Mouse (Mus musculus): Measurements from ENCODE around the gene Cnot1.
"Not testable (repeated sequence)": the region's sequence is repeated elsewhere in the genome, so short reads cannot be mapped to it uniquely, and the experiment has no call there.

Gene Cnot1

GRCm38 (mm10) chr8:95816044-95816708 lies 8.9 kb upstream of the Cnot1 start:
- no peak for DNase-seq

GRCm38 (mm10) chr8:95810184-95810591 lies 2.9 kb upstream of the Cnot1 start:
- no peak for DNase-seq

- no peak for DNase-seq
Measured at GRCm38 (mm10) chr8:95809116-95809515, 1.9 kb upstream of the Cnot1 start.

GRCm38 (mm10) chr8:95808631-95809030 lies 1.4 kb upstream of the Cnot1 start:
- peak in 1 of 2 experiments; percentile 9 for DNase-seq

GRCm38 (mm10) chr8:95807861-95808260 lies 597 bp upstream of the Cnot1 start:
- peak; percentile 95 to 96 for DNase-seq

GRCm38 (mm10) chr8:95806461-95807191 lies 638 bp downstream of the Cnot1 start:
- peak in 1 of 2 experiments; percentile 14 for DNase-seq

- DNase-seq: no peak
Measured at GRCm38 (mm10) chr8:95805482-95805881, 1.8 kb downstream of the Cnot1 start.

- no peak for DNase-seq
Measured at GRCm38 (mm10) chr8:95802231-95802630, 5.0 kb downstream of the Cnot1 start.

- DNase-seq: no peak
Measured at GRCm38 (mm10) chr8:95801476-95802064, 5.7 kb downstream of the Cnot1 start.

GRCm38 (mm10) chr8:95800353-95800752 lies 6.9 kb downstream of the Cnot1 start:
- DNase-seq: no peak

GRCm38 (mm10) chr8:95799891-95800290 lies 7.4 kb downstream of the Cnot1 start:
- DNase-seq: no peak

GRCm38 (mm10) chr8:95799117-95799516 lies 8.1 kb downstream of the Cnot1 start:
- DNase-seq: no peak

GRCm38 (mm10) chr8:95795333-95796061 lies 11.8 kb downstream of the Cnot1 start:
- DNase-seq: not testable (repeated sequence)

- no peak for DNase-seq
Measured at GRCm38 (mm10) chr8:95785591-95785990, 21.7 kb downstream of the Cnot1 start.

GRCm38 (mm10) chr8:95782628-95783027 lies 24.6 kb downstream of the Cnot1 start:
- DNase-seq: no peak

- DNase-seq: no peak
Measured at GRCm38 (mm10) chr8:95781775-95782174, 25.5 kb downstream of the Cnot1 start.

GRCm38 (mm10) chr8:95781085-95781484 lies 26.2 kb downstream of the Cnot1 start:
- no peak for DNase-seq

- no peak for DNase-seq
Measured at GRCm38 (mm10) chr8:95764133-95764532, 43.1 kb downstream of the Cnot1 start.

GRCm38 (mm10) chr8:95760323-95760722 lies 46.9 kb downstream of the Cnot1 start:
- no peak for DNase-seq

- no peak for DNase-seq
Measured at GRCm38 (mm10) chr8:95751924-95752323, 55.3 kb downstream of the Cnot1 start.

- DNase-seq: no peak
Measured at GRCm38 (mm10) chr8:95748028-95748427, 59.2 kb downstream of the Cnot1 start.

- peak in 1 of 2 experiments; percentile 16 for DNase-seq
Measured at GRCm38 (mm10) chr8:95741732-95742131, 65.5 kb downstream of the Cnot1 start.

GRCm38 (mm10) chr8:95738596-95738995 lies 68.7 kb downstream of the Cnot1 start:
- DNase-seq: no peak
